In the genomic region with DNA sequence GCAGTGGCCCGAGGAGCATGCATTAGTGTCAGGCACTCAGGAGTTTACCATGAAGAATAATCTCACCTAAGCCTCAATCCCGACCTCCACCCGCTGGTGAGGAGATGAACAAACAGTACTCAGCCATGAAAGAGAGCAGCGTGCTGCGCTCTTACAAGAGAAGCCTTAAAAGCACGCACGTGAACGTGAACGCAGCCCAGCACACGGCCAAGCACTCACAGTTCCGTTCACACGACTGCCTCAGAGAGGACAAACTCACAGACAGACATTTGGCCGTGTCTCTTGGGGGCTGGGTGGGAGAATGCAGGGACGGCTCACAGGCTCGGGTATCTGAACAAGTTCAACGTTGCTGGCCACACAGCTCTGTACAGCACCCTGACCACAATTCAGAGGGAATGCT, we compare ENCODE assay signal across 13 mouse cellular contexts. TPM values are rescaled to one million over a fixed set of nuclear protein-coding genes. Genes with fewer than 3 reads are reported as not detected.
DNase-seq lines count a peak whose midpoint lies in the region; ATAC-seq lines count a peak whose summit lies in the region.
"Had no signal": no experiment of that assay in that cellular context is flagged by ENCODE, and none has a peak within 500 bp of the region (broad histone marks: within the 10 kb centered on the region; RNA-seq: fewer than 3 reads in every experiment).

No protein-coding gene starts in this region.

- intact Hi-C loops in heart, postnatal 36 days (cut with DNase I): no loop called here

- no peak for DNase-seq in heart, postnatal 36 days
- no peak for DNase-seq in neural tube, embryonic 10.5 days (ENCODE audit: extremely low spot score, low spot score)
- peak; percentile 14 for DNase-seq in kidney, postnatal 10 days
- no peak for DNase-seq in right cerebral cortex, postnatal 10 days (ENCODE audit: low spot score in 2 of 2)
- no peak for DNase-seq in cerebellum, adult 11-12 months
- DNase-seq: adrenal gland, postnatal 14 days; B cell, adult 2 months; cerebellum, adult 9-11 months; liver had no signal

- H3K27me3 ChIP-seq in heart, embryonic 12.5 days (replicated peaks): no peaks in the 10 kb centered on the region
- no peaks in the 10 kb centered on the region for H3K27me3 ChIP-seq in neural tube, embryonic 12.5 days (replicated peaks)
- no peaks in the 10 kb centered on the region for H3K27me3 ChIP-seq in stomach, embryonic 14.5 days (ENCODE audit: control insufficient read depth, insufficient read depth, low read length)
- H3K27me3 ChIP-seq: Patski had no signal

- peaks cover 64% of the 10 kb centered on the region for H3K4me1 ChIP-seq in heart, embryonic 12.5 days (replicated peaks)
- H3K4me1 ChIP-seq in neural tube, embryonic 12.5 days: peaks cover 63% of the 10 kb centered on the region
- peaks cover 45% of the 10 kb centered on the region for H3K4me1 ChIP-seq in stomach, embryonic 14.5 days (ENCODE audit: control insufficient read depth, insufficient read depth, low read length)

- no peaks in the 10 kb centered on the region for H3K9me3 ChIP-seq in heart, embryonic 12.5 days (replicated peaks)
- H3K9me3 ChIP-seq in neural tube, embryonic 12.5 days: no peaks in the 10 kb centered on the region
- no peaks in the 10 kb centered on the region for H3K9me3 ChIP-seq in stomach, embryonic 14.5 days (ENCODE audit: control insufficient read depth, low read depth, low read length)

- H3K27ac ChIP-seq in heart, embryonic 12.5 days (ENCODE audit: poor library complexity, severe bottlenecking): no peak overlapping the region
- H3K27ac ChIP-seq in neural tube, embryonic 12.5 days: no peak overlapping the region
- no peak overlapping the region for H3K27ac ChIP-seq in stomach, embryonic 14.5 days (ENCODE audit: low read length)

- no peak overlapping the region for H3K4me3 ChIP-seq in heart, embryonic 12.5 days
- no peak overlapping the region for H3K4me3 ChIP-seq in neural tube, embryonic 12.5 days
- H3K4me3 ChIP-seq in stomach, embryonic 14.5 days (ENCODE audit: low read depth, low read length): no peak overlapping the region

- H3K36me3 ChIP-seq in heart, embryonic 12.5 days: peaks cover 4% of the 10 kb centered on the region; the same call in 1 of the 2 replicates
- H3K36me3 ChIP-seq in neural tube, embryonic 12.5 days: no peaks in the 10 kb centered on the region
- H3K36me3 ChIP-seq in stomach, embryonic 14.5 days (ENCODE audit: control insufficient read depth, insufficient read depth, low read length): no peaks in the 10 kb centered on the region; the same call in 1 of the 2 replicates

- peak overlapping the region; percentile 25 for H3K9ac ChIP-seq in heart, embryonic 12.5 days
- 0 out of 2 replicates have a peak overlapping the region, but pooled peaks have one; percentile 30 for H3K9ac ChIP-seq in neural tube, embryonic 12.5 days
- H3K9ac ChIP-seq in stomach, embryonic 14.5 days (replicated peaks; ENCODE audit: low read depth, low read length): no peak overlapping the region

- WGBS in heart, embryonic 12.5 days: 60% methylated on average over 16 of the region's 16 CpGs
- WGBS in neural tube, embryonic 12.5 days: 73% methylated on average over 16 of the region's 16 CpGs
- 61% methylated on average over 16 of the region's 16 CpGs for WGBS in stomach, embryonic 14.5 days

- H3K4me2 ChIP-seq in heart, embryonic 12.5 days: no peak overlapping the region
- peak overlapping the region; percentile 99 for H3K4me2 ChIP-seq in neural tube, embryonic 12.5 days (replicated peaks)
- 0 out of 2 replicates have a peak overlapping the region, but pooled peaks have one; percentile 7 for H3K4me2 ChIP-seq in stomach, embryonic 14.5 days (replicated peaks; ENCODE audit: low read depth, low read length)

- ATAC-seq in heart, embryonic 12.5 days (ENCODE audit: insufficient number of reproducible peaks, low FRiP score): no peak
- no peak for ATAC-seq in neural tube, embryonic 12.5 days (ENCODE audit: low FRiP score, low read depth)
- ATAC-seq in stomach, embryonic 14.5 days (ENCODE audit: insufficient number of reproducible peaks, insufficient read depth, low FRiP score, low read depth): no peak
- ATAC-seq: Patski had no signal

RNA-seq across cellular contexts. Expression of gene Zcchc14, which starts 4.2 kb away (rescaled TPM):
- polyA plus RNA-seq in heart, embryonic 12.5 days (2016; fragmentation: Nextera tagmentation; extraction: Ambion mirVana): 9.2 and 9.9 TPM in 2 replicates
- 10 to 100 TPM; 25.3 to 33.1 TPM for total RNA-seq in heart, postnatal 36 days (2021)
- 23.1 and 23.9 TPM in 2 replicates for polyA plus RNA-seq in neural tube, embryonic 12.5 days (2016; fragmentation: Nextera tagmentation; extraction: Ambion mirVana)
- 28.7 TPM in 2 replicates for polyA plus RNA-seq in stomach, embryonic 14.5 days (2014; fragmentation: Nextera tagmentation; extraction: Ambion mirVana)

RNA-seq across cellular contexts. Expression of gene Map1lc3b, which starts 58.3 kb away (rescaled TPM):
- polyA plus RNA-seq in heart, embryonic 12.5 days (2016; fragmentation: Nextera tagmentation; extraction: Ambion mirVana): 176 and 182 TPM in 2 replicates
- total RNA-seq in heart, postnatal 36 days (2021): 100 to 1,000 TPM; 266 to 268 TPM
- polyA plus RNA-seq in neural tube, embryonic 12.5 days (2016; fragmentation: Nextera tagmentation; extraction: Ambion mirVana): 344 and 353 TPM in 2 replicates
- 240 and 249 TPM in 2 replicates for polyA plus RNA-seq in stomach, embryonic 14.5 days (2014; fragmentation: Nextera tagmentation; extraction: Ambion mirVana)
